ENCODE assay signal across 9 mouse cellular contexts in the genomic region with DNA sequence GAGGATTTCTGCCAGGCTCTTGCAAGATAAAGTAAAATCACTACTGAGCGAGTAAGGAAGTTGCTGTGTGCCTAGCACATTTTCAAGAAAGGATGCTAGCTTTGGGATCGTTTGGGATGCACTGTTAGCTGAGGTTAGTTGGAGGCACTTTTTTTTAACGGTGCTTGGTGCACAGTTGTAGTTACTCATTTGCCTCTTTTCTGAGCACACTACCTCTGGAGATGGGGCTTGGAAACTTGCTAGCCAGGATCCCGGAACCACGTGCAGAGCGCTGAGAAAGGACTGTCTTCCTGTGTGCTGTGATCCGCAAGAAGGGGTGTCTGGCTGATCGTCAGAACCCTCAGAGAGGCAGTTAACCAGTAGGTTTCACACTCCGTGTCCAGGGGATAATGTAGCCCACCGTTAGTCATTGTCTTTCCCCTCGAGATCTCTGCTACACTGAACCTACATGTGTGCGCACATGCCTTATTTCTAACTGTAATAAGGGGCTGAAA. TPM values are rescaled to one million over a fixed set of nuclear protein-coding genes. Genes with fewer than 3 reads are reported as not detected.
DNase-seq lines count a peak whose midpoint lies in the region; ATAC-seq lines count a peak whose summit lies in the region.
"Had no signal": no experiment of that assay in that cellular context is flagged by ENCODE, and none has a peak within 500 bp of the region (broad histone marks: within the 10 kb centered on the region; RNA-seq: fewer than 3 reads in every experiment).

No protein-coding gene starts in this region.

- intact Hi-C loops in gastrocnemius, postnatal 14 days (cut with DNase I; ENCODE audit: low total_unique reads), result no loop called here

- no peak for DNase-seq in heart, adult 11 months
- DNase-seq in embryo, embryonic 11 days, result peak; percentile 39
- no peak for DNase-seq in gastrocnemius, postnatal 14 days
- no peak for DNase-seq in frontal cortex, adult 2 months (ENCODE audit: extremely low spot score in 1 of 2, low spot score in 1 of 2)
- DNase-seq in spleen, postnatal 10 days (ENCODE audit: low spot score in 2 of 2), result no peak

- no peaks in the 10 kb centered on the region for H3K36me3 ChIP-seq in heart, embryonic 13.5 days
- H3K36me3 ChIP-seq in intestine, embryonic 16.5 days (ENCODE audit: control insufficient read depth, insufficient read depth, low read length), result no peaks in the 10 kb centered on the region
- no peaks in the 10 kb centered on the region for H3K36me3 ChIP-seq in midbrain, embryonic 13.5 days
- H3K36me3 ChIP-seq: G1E had no signal

- 24% methylated on average over 12 of the region's 12 CpGs for WGBS in heart, embryonic 13.5 days
- 16% methylated on average over 12 of the region's 12 CpGs for WGBS in intestine, embryonic 16.5 days
- 12% methylated on average over 12 of the region's 12 CpGs for WGBS in midbrain, embryonic 13.5 days

- H3K27ac ChIP-seq in heart, embryonic 13.5 days (replicated peaks), result no peak overlapping the region
- H3K27ac ChIP-seq in intestine, embryonic 16.5 days (ENCODE audit: low read length), result no peak overlapping the region
- no peak overlapping the region for H3K27ac ChIP-seq in midbrain, embryonic 13.5 days

- peaks cover 46% of the 10 kb centered on the region for H3K27me3 ChIP-seq in heart, embryonic 13.5 days (replicated peaks)
- H3K27me3 ChIP-seq in intestine, embryonic 16.5 days (replicated peaks; ENCODE audit: control insufficient read depth, insufficient read depth, low read length), result 0 out of 2 replicates have a peak, but pooled peaks cover 3% of the 10 kb centered on the region
- peaks cover 45% of the 10 kb centered on the region for H3K27me3 ChIP-seq in midbrain, embryonic 13.5 days

- H3K4me2 ChIP-seq in heart, embryonic 13.5 days, result peak overlapping the region; percentile 89
- H3K4me2 ChIP-seq in intestine, embryonic 16.5 days (ENCODE audit: low read depth, low read length), result peak overlapping the region; percentile 93
- peak overlapping the region; percentile 69 for H3K4me2 ChIP-seq in midbrain, embryonic 13.5 days (replicated peaks)

- peak overlapping the region; percentile 76 for H3K9ac ChIP-seq in heart, embryonic 13.5 days
- H3K9ac ChIP-seq in intestine, embryonic 16.5 days (ENCODE audit: low read depth, low read length), result peak overlapping the region; percentile 65; the same call in 1 of the 2 replicates
- H3K9ac ChIP-seq in midbrain, embryonic 13.5 days (replicated peaks), result no peak overlapping the region; the same call in 1 of the 2 replicates

- ATAC-seq in heart, embryonic 13.5 days (ENCODE audit: extremely low read depth, insufficient number of reproducible peaks, low FRiP score, low TSS enrichment), result no peak
- ATAC-seq in intestine, embryonic 16.5 days, result no peak
- ATAC-seq in midbrain, embryonic 13.5 days, result 0 out of 2 replicates have a peak, but pooled peaks have one; percentile 17

- peak overlapping the region; percentile 54 for H3K4me3 ChIP-seq in heart, embryonic 13.5 days
- H3K4me3 ChIP-seq in intestine, embryonic 16.5 days (ENCODE audit: low read length), result peak overlapping the region; percentile 53
- H3K4me3 ChIP-seq in midbrain, embryonic 13.5 days (replicated peaks), result peak overlapping the region; percentile 43

- H3K4me1 ChIP-seq in heart, embryonic 13.5 days, result peaks cover 18% of the 10 kb centered on the region
- H3K4me1 ChIP-seq in intestine, embryonic 16.5 days (ENCODE audit: control insufficient read depth, insufficient read depth, low read length), result peaks cover 7% of the 10 kb centered on the region; the same call in 1 of the 2 replicates
- peaks cover 18% of the 10 kb centered on the region for H3K4me1 ChIP-seq in midbrain, embryonic 13.5 days (replicated peaks)

- H3K9me3 ChIP-seq in heart, embryonic 13.5 days, result no peaks in the 10 kb centered on the region
- no peaks in the 10 kb centered on the region for H3K9me3 ChIP-seq in intestine, embryonic 16.5 days (ENCODE audit: control insufficient read depth, low read length)
- H3K9me3 ChIP-seq in midbrain, embryonic 13.5 days, result no peaks in the 10 kb centered on the region
- H3K9me3 ChIP-seq: G1E had no signal

RNA-seq across cellular contexts. Expression of gene Car12, which starts 0.6 kb away (rescaled TPM):
- polyA plus RNA-seq in heart, embryonic 13.5 days (2015; fragmentation: Nextera tagmentation; extraction: Ambion mirVana), result 0.59 and 0.76 TPM in 2 replicates
- polyA plus RNA-seq in intestine, embryonic 16.5 days (2015; fragmentation: Nextera tagmentation; extraction: Ambion mirVana), result 5.4 and 6.2 TPM in 2 replicates
- 1.1 and 1.3 TPM in 2 replicates for polyA plus RNA-seq in midbrain, embryonic 13.5 days (2015; fragmentation: Nextera tagmentation; extraction: Ambion mirVana)
- under 1 TPM; 0.31 to 0.55 TPM for total RNA-seq in gastrocnemius, postnatal 14 days (2021)
- 10.6 and 13.6 TPM in 2 replicates for polyA plus RNA-seq in frontal cortex, adult 2 months (2012; rRNA removed)
- polyA plus RNA-seq: G1E had no signal
